13 mouse cellular contexts compared by ENCODE assay signal in the genomic region with DNA sequence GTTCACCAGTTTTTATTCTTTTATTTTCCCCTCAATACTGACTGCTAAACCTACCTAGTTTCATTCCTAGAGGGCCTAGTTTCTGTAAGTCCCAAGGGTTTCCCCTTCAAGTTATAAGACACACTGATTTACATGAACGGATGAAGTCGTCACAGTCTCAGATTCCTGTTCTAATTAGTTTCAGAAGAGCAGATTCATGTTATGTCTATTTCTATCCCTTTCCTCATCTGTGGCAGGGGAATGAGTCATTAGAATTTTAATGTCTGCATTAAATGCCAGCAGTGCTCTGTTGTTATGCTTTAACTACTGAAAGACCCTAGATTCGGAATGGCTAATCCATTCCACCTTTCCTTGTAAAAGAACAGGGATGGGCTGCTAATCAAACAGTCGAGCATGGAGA.
A peak's percentile ranks its signal among the peaks of the same experiment; 100 is the strongest.
DNase-seq lines count a peak whose midpoint lies in the region; ATAC-seq and TF ChIP-seq lines count a peak whose summit lies in the region.
"Had no signal": no experiment of that assay in that cellular context is flagged by ENCODE, and none has a peak within 500 bp of the region (broad histone marks: within the 10 kb centered on the region; RNA-seq: fewer than 3 reads in every experiment).

No protein-coding gene starts in this region.

- H3K36me3 ChIP-seq in hindbrain, embryonic 12.5 days, result no peaks in the 10 kb centered on the region
- H3K36me3 ChIP-seq in hindbrain, postnatal 0 days (ENCODE audit: insufficient read depth, low read length), result no peaks in the 10 kb centered on the region
- H3K36me3 ChIP-seq in midbrain, embryonic 14.5 days (ENCODE audit: control insufficient read depth, insufficient read depth, low read length), result no peaks in the 10 kb centered on the region
- H3K36me3 ChIP-seq in thymus, adult 2 months (ENCODE audit: control insufficient read depth, insufficient read depth, low read length), result no peaks in the 10 kb centered on the region

- no peak overlapping the region for H3K27ac ChIP-seq in hindbrain, embryonic 12.5 days
- no peak overlapping the region for H3K27ac ChIP-seq in hindbrain, postnatal 0 days
- H3K27ac ChIP-seq in midbrain, embryonic 14.5 days (replicated peaks; ENCODE audit: low read depth, low read length), result no peak overlapping the region
- H3K27ac ChIP-seq in thymus, adult 2 months (ENCODE audit: control insufficient read depth, insufficient read depth, low read length), result no peak overlapping the region

- H3K4me3 ChIP-seq in hindbrain, embryonic 12.5 days, result no peak overlapping the region
- H3K4me3 ChIP-seq in hindbrain, postnatal 0 days (ENCODE audit: low read length), result no peak overlapping the region
- no peak overlapping the region for H3K4me3 ChIP-seq in midbrain, embryonic 14.5 days (replicated peaks; ENCODE audit: low read depth, low read length)
- no peak overlapping the region for H3K4me3 ChIP-seq in thymus, adult 2 months (ENCODE audit: control insufficient read depth, insufficient read depth, low read length)
- H3K4me3 ChIP-seq: erythroblast, embryonic 14.5 days had no signal

- no peak for TF ChIP-seq CTCF in hindbrain, postnatal 0 days (IDR thresholded peaks at IDR 0.05; ENCODE audit: low read depth)
- no peak for TF ChIP-seq CTCF in thymus, adult 2 months (IDR thresholded peaks at IDR 0.05; ENCODE audit: borderline replicate concordance, control insufficient read depth, extremely low read depth, insufficient read depth, low read length, poor library complexity)

- WGBS in hindbrain, embryonic 12.5 days, result 36% methylated on average over 4 of the region's 4 CpGs
- 30% methylated on average over 4 of the region's 4 CpGs for WGBS in hindbrain, postnatal 0 days
- WGBS in midbrain, embryonic 14.5 days, result 17% methylated on average over 4 of the region's 4 CpGs
- WGBS in thymus, adult 2 months, result 77% methylated on average over 4 of the region's 4 CpGs

- DNase-seq in hindbrain, postnatal 0 days (ENCODE audit: low spot score), result no peak
- DNase-seq in right cerebral cortex, adult 2 months (ENCODE audit: low spot score in 2 of 2), result peak; percentile 3 to 10
- DNase-seq in right cerebral cortex, postnatal 10 days (ENCODE audit: low spot score in 2 of 2), result no peak
- DNase-seq in midbrain, embryonic 14.5 days, result peak; percentile 45
- DNase-seq in thymus, adult 18-20 months, result no peak
- no peak for DNase-seq in thymus, adult 2 months
- DNase-seq: adrenal gland, postnatal 36 days; cerebellum, adult 11-12 months; heart, adult 18-20 months; kidney, postnatal 36 days; lung, postnatal 10 days had no signal

- no peak for TF ChIP-seq POLR2A in thymus, adult 2 months (IDR thresholded peaks at IDR 0.05; ENCODE audit: control insufficient read depth, extremely low read depth, insufficient read depth, low read length, poor library complexity)

- no peak overlapping the region for H3K4me2 ChIP-seq in hindbrain, embryonic 12.5 days (replicated peaks)
- H3K4me2 ChIP-seq in hindbrain, postnatal 0 days (ENCODE audit: low read depth, low read length), result no peak overlapping the region
- H3K4me2 ChIP-seq in midbrain, embryonic 14.5 days (ENCODE audit: low read length), result no peak overlapping the region

- H3K27me3 ChIP-seq in hindbrain, embryonic 12.5 days, result no peaks in the 10 kb centered on the region
- H3K27me3 ChIP-seq in hindbrain, postnatal 0 days (ENCODE audit: insufficient read depth, low read length), result no peaks in the 10 kb centered on the region
- no peaks in the 10 kb centered on the region for H3K27me3 ChIP-seq in midbrain, embryonic 14.5 days (ENCODE audit: control insufficient read depth, insufficient read depth, low read length)
- H3K27me3 ChIP-seq in thymus, adult 2 months (ENCODE audit: control insufficient read depth, insufficient read depth, low read length), result no peaks in the 10 kb centered on the region

- ATAC-seq in hindbrain, embryonic 12.5 days (ENCODE audit: low FRiP score), result peak; percentile 82
- no peak; the same call in 1 of the 2 replicates for ATAC-seq in hindbrain, postnatal 0 days
- no peak; the same call in 1 of the 2 replicates for ATAC-seq in midbrain, embryonic 14.5 days (ENCODE audit: low FRiP score, low TSS enrichment)

- no peaks in the 10 kb centered on the region for H3K9me3 ChIP-seq in hindbrain, embryonic 12.5 days (replicated peaks)
- H3K9me3 ChIP-seq in hindbrain, postnatal 0 days (ENCODE audit: low read length), result no peaks in the 10 kb centered on the region
- H3K9me3 ChIP-seq in midbrain, embryonic 14.5 days (ENCODE audit: control insufficient read depth, low read length), result no peaks in the 10 kb centered on the region

- no peak overlapping the region for H3K9ac ChIP-seq in hindbrain, embryonic 12.5 days
- H3K9ac ChIP-seq in hindbrain, postnatal 0 days (replicated peaks; ENCODE audit: low read length), result no peak overlapping the region
- H3K9ac ChIP-seq in midbrain, embryonic 14.5 days (replicated peaks; ENCODE audit: low read length), result no peak overlapping the region

- H3K4me1 ChIP-seq in hindbrain, embryonic 12.5 days, result no peaks in the 10 kb centered on the region
- no peaks in the 10 kb centered on the region for H3K4me1 ChIP-seq in hindbrain, postnatal 0 days (ENCODE audit: insufficient read depth, low read length)
- 0 out of 2 replicates have a peak, but pooled peaks cover 3% of the 10 kb centered on the region for H3K4me1 ChIP-seq in midbrain, embryonic 14.5 days (ENCODE audit: control insufficient read depth, insufficient read depth, low read length)
- H3K4me1 ChIP-seq in thymus, adult 2 months (replicated peaks; ENCODE audit: control insufficient read depth, insufficient read depth, low read length), result no peaks in the 10 kb centered on the region

Comparison
In these comparisons a context has a peak if more than half of its experiments do, and no peak if none do; other contexts are left out.
1. DNase-seq: peak in right cerebral cortex, adult 2 months (2 of 2) and midbrain, embryonic 14.5 days (single experiment); none in hindbrain, postnatal 0 days (single experiment), right cerebral cortex, postnatal 10 days (0 of 2), thymus, adult 18-20 months (0 of 2) and thymus, adult 2 months (single experiment).